Mouse (Mus musculus) spleen, adult 2 months (tissue): ENCODE data around the gene Maz.

ENCODE experiments used
- CTCF ChIP-seq: fragments of 200-500 bp; IDR thresholded peaks from 2 replicates; pipeline ENCODE4 v1.5.1; 2011; ENCODE audit warnings: mild to moderate bottlenecking, inconsistent platforms; ENCODE audit not compliant: insufficient read depth, insufficient read length, insufficient replicate concordance; ENCODE audit errors: extremely low read depth
- POLR2A ChIP-seq: fragments of 200-500 bp; IDR thresholded peaks from 2 replicates; pipeline ENCODE4 v1.6.1; 2011; ENCODE audit warnings: low read depth, low read length, inconsistent platforms

DNA sequence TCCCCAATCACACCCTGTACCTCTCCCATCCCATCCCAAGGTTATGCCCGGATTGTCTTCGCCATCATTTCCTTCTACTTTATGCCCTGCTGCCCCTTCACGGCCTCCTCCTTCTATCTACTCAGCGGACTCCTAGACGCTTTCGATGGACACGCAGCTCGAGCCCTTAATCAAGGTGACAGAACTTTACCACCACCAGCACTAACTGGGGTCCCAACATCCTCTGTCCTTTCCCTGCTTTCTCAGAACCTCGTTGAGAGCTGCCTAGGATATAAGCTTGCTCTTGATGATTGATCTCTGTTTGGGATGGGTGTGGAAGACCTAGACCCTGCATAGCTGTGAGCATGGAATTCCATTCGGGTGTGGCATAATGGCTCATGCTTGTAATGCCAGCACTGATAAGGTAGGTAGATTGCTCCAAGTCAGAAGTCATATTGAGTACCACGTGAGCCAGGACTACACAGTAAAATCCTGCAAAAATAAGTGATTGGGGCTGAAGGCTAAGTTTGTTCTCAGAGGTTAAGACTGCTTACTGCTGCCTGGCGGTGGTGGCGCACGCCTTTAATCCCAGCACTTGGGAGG, 49.9 kb downstream of the Maz start:
- TF ChIP-seq CTCF (no peak), POLR2A (no peak)
